Mouse (Mus musculus) layer of hippocampus, adult 8-10 months (tissue): Measurements from ENCODE around the gene Xrcc3. TPM values are rescaled to one million over a fixed set of nuclear protein-coding genes. Genes with fewer than 3 reads are reported as not detected.

Experiments
- DNase-seq, 2 experiments: peaks; one replicate each; pipeline ENCODE4 v3.0.0; 2022; ENCODE audit warnings: low spot score in 2 of 2
- total RNA-seq, 4 experiments: library from RNA; stranded (reverse); gene quantifications; 2 replicates each; pipeline ENCODE4 v1.2.4; 2022

The Xrcc3 gene
- 1 to 10 TPM; 3.7 to 5.2 (median 4.5) TPM for total RNA-seq

DNA sequence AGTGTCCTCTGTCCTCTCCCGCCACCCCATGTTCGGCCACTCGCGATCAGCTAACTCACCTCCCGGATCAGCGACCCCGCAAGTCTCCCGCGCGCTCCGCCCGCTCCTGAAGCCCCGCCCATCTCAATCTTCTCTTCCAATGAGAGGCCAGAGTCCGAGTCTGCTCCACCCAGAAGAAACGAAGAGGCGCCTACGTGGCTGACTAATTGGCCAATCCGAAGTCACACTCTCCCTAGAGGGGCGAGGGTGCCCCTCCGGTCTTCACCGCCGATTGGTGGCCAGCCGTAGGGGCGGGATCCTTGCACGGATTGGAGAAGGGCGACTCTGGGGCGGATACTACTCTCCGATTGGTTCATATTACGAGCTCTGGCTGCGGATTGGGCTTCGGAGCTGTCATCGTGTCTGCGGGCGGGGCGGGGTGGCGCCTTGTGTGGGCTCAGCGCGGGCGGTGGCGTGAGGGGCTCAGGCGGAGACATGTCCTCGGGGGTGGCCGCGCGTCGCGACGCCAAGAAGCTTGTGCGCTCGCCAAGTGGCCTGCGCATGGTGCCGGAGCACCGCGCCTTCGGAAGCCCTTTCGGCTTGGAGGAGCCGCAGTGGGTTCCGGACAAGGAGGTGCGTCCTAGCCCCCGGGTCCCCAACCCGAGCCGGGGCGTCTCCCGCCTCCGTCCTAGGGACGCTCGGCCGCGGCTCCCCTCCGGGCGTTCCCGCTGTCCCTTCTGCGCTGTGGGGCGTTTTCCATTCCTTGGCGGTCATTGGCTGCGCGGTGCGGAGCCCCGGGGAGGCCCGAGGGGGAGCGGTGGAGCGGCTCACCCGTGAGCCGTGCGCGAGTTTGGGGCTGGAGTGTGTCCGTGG lies at the start of gene Xrcc3, which contains the start of gene Zfyve21:
Xrcc3 (minus strand) TSS at position 108 of the 852 bp plus-strand sequence.
Zfyve21 (plus strand) TSS at position 405 of the 852 bp plus-strand sequence.
- DNase-seq: peak; percentile 98 to 99

DNA sequence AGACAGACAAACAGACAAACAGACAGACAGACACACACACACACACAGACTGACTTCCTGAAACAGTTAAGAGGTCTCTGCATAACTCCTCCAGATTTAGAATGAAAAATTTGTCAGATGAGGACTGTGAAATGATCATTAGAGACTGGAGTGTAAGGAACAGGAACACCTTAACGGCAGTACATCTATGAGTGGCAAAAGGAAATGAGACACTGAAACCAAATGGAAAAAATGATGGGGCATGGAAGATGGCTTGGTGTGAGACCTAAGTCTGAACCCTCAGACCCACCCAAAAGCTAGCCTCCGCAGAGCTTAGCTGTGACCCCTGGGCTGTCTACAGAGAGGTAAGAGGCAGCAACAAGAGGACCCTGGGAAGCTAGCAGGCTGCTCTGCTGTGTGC lies 41.8 kb upstream of the Xrcc3 start:
- no peak for DNase-seq

DNA sequence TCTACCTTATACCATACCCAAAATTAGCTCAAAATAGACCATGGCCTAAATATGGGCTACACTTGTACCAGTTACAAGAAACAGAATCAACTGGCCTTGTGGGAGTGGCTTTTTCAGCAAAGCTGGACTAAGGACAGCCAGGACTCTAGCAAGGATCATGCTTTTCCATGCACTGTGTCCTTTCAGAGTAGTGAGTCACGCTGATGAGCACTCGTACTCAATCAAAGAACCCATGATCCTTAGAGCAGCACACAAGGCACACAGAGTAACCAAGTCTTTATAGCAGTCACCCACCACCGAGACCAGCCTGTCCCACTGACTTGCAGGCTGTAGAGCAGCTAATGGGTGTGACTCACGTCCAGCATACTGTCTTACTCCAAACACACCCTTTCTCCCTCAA lies 39.9 kb upstream of the Xrcc3 start:
- DNase-seq: no peak

DNA sequence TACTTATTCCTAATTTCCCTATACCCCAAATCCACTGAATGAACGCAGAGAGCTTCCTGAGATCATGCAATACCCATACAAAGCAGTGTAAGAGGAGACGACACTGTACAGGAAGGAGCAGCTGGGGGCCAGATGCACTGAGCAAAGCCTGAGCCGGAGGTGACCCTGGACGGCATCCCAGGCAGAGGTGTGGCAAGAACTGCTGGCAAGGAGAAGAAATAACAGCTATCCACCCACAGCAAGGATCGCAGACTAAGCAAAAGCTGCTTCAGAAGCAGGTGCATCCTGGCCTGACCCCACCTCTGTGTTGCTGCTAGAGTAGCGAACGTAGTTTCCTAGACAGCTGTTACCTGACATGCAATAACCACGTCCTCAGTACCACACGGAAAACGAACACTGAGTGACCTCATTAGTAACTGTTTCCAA lies 39.4 kb upstream of the Xrcc3 start:
- no peak for DNase-seq

DNA sequence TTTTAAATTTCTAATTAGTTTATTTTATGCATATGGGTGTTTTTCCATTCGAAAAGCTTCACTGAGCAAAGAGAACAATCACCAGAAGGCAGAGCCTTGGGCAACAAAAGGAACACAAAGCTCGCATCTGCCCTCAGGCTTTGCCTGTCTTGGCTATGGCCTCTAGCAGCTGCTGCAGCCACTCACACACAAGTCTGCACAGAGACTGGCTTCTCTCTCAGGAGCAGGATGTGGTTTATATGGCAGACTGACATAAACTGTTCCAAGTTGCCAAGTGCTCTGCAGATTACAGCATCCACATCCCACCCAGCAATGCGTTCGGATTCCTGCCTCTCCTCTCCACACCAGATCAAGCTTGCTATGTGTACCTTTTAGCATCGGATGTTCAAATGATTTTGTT lies 38.1 kb upstream of the Xrcc3 start:
- no peak for DNase-seq

DNA sequence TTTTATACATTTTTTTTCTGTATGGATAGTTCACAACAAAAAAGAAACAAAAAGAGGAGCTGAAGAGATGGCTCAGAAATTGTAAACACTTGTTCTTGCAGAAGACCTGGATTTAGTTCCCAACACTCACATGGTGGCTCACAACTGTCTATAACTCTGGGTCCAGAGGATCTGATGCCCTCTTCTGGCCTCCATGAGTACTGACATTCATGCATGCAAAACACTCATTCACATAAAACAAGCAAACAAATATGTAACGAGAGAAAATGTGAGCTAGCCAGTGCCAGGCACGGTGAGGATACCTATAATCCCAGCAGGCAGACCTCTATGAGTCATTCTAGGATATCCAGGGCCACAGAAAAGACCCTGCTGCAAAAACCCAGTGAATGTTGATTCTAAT lies 37.6 kb upstream of the Xrcc3 start:
- no peak for DNase-seq

DNA sequence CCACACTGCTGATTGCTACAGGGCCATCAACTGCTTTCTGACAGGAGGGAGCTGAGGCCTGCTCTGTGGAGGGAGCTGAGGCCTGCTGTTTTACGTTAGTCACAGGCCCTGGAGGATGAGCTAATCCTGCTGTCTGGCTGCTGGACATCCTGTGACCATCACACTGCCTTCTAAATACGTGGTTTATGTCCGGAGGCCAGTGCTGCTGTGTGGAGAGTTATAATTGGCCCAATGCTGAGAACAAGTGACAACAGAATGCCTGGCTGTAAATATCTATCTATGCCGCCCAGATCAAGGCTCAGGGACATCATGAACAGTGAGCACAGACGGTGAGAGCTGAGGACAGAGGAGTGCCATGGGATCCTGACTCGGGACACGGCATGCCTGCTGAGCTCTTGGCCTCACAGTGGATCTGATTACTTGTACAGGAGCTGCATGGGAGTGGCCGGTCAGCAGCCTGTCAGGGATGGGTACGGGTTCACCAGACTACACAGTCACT lies 34.7 kb upstream of the Xrcc3 start:
- DNase-seq: no peak

DNA sequence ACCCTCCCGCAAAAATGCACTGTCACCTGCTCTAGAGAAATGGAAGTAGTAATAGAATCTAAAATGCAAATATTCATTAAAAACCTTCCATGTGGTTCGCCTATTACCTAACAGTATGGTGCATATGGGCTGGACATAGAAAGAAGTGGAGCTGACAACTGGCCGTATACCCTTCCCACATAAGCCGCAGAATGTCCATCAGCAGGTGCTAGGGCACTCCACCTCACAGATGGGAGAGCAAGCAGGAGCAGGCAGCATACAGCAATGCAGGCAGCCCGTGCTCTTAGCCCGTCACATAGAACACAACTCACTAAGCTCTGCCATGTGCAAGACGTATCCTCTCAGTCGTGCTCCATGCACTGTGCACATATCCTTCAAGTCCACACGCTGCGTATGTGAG lies 33.1 kb upstream of the Xrcc3 start:
- DNase-seq: no peak

DNA sequence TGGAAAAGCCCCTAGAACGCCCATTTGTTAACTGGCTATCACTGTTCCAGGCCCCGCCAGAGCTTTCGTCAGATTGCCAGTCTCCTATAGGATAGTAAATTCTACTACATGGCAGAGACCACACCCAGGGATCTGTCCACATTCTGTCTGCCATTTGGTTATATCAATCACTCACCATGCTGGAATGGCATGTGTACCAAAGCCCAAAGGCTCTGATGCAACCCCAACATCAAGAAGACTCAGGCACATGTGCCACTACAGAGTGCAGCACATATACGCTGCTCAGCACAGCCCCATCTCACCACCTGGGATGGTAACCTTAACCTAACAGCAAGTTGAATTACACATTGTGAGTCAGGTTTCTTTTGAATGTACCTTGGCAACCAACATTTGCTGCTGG lies 32.3 kb upstream of the Xrcc3 start:
- no peak for DNase-seq

DNA sequence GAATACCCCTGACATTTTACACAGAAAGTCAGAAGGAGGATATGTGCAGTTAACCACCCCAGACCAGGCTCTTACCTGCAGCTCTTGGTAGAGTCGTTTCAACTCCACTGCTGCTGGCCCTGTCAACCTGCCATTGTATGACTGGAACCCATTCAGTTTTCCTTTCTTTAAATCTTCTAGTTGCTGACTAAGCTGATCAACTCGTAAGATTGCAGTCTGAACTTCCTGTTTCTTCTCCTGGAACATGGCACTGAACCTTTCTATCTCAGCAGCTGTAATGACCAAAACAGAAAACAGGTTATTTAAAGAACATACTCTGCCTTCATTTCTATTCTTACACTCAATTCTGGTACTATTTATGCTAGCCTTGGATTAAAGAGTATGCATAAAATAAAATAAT lies 29.8 kb upstream of the Xrcc3 start:
- no peak for DNase-seq

DNA sequence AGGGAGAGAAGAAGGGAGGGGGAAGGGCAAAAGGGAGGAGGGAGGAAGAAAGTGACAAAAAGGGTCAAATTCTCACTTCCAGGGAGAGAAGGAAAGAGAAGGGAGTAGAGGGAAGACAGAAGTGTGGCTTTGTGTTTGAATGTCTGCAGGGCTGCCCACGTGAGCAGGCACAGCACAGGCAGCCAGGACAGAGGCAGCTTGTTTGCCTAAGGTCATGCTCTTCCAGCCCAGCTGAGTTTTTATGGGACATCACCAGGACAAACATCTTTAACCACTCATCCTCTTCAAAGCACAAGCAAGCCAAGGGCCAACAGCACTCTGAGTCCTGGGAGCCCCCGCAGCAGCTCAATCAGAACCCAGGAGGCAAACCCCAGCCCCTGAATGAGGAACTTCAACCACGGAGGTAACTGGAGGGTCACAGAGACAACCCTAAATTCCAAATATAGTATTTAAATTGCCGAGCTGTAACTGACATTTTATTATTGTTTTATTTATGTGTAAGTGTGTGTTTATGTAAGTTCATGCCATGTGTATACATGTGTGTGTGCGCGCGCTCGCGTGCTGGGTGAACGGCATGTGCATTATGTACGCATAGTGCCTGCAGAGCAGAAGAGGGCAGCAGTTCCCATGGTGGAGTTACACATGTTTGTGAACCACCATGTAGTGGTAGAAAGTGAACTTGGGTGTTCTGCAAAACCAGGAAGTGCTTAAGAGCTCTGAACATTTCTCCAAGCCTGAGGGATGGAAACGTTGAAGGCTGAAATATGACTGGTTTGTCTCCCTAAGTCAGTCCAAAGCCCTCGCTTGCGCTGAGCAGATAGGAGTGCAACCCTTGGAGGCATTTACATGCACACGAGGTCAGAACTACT lies 29.1 kb upstream of the Xrcc3 start:
- no peak for DNase-seq

DNA sequence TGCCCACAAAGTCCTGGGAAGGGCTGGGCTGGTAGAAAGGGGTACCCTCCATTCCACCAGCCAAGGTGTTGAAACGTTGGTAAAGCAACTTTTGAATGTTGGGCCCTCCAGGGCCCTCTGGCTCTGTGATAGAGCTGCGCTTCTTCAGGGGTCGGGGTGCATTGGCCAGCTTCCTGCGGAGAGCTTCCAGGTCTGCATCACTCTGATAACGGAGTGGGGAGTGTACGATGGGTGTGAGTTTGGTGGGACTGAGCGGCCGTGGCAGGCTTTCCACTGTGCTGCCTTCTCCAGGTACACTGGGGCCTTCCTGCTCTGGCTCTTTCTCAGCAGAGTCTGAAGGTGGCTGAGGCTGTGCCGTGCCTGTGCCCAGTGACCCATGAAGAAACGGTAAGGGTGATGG lies 19.8 kb upstream of the Xrcc3 start:
- DNase-seq: no peak

DNA sequence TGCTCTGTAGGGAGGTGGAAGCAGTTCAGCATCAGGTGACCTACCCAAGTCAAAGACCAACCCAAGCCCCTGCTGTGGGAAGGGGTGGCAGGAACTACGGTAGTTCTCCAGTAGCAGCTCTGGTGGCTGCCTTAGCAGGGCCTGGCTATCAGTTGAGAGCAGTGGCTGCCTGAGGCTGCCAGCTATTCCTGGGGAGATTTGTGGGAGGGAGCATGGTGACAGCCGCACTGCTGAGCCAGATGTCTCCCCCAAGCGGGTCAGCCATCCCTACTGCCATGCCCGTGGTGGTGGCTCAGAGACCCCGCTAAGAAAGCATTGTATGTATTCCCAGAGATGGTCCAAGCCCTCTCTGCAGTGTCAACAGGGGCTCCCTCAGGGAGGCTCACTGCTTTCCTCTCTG lies 19.0 kb upstream of the Xrcc3 start:
- DNase-seq: no peak

DNA sequence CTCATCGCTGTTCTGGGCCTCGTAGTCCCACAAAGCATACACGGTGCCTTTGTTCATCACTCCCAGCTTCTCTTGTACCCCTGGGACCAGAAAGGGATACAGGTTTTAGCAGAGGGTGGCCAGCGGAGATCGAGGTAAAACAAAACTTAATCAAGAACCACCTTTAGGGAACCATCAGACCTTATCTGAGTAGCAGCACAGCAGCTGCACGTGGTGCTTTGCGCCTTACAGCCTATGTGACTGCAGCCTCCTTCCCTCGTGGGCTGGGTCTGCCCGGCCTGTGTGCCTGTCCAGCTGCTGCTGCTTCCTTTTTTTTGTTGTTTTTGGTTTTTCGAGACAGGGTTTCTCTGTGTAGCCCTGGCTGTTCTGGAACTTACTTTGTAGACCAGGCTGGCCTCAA lies 16.7 kb upstream of the Xrcc3 start:
- DNase-seq: no peak

DNA sequence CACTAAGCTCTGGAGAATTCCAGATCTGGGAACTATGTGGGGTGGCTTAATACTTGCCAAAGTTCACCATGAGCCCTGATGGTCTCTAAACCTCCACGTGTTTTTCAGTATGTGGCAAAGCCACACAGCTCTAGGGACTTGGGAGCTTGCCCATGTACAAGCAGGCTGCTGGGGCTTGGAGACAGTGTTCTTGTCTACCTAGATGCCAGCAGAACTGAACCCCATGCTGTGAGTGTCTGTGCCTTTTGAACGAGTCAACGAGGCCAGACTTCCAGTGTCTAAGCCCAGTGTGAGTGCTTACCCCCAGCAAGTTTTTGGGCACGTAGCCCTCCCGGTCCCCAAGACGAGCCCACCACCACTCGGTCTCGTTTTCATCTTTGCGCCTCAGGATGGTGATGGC lies 16.3 kb upstream of the Xrcc3 start:
- DNase-seq: no peak

DNA sequence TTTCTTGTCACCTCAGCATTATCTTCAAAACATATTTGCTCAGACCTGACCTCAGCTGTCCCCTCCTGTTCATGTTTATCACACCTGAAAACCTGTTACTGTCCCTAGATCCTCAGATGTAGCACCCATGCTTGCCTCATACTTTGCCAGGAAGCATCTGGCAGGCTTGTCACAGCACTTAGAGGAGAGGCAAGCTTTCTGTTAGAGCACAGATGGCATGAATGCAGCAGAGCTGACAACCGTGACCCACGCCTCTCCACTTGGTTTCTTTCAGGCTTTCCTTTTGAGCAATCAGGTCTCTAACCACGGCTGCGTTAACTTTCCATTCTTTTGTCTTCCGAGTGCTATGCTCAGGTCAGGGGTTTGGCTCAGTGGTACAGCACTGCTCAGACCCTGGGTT lies 15.8 kb upstream of the Xrcc3 start:
- DNase-seq: peak in 1 of 2 experiments; percentile 28

DNA sequence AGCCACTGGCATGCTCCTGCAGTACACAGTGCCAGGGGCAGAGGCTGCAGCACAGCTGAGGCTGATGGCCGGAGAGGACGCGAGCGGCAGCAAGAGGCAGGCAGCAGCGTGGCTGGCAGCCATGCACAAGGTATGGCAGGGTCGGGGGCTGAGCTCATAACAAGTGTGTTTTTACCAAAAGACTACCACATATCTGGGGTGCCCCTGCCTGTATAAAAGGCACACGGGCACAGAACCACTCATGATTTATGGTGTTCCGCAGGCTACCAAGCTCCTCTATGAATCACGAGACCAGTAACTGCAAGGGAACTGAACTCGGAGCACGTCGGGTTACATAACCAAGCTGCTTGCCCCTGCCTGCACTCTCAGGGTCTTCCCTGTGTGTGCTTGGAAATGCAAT lies 13.9 kb upstream of the Xrcc3 start:
- no peak for DNase-seq

DNA sequence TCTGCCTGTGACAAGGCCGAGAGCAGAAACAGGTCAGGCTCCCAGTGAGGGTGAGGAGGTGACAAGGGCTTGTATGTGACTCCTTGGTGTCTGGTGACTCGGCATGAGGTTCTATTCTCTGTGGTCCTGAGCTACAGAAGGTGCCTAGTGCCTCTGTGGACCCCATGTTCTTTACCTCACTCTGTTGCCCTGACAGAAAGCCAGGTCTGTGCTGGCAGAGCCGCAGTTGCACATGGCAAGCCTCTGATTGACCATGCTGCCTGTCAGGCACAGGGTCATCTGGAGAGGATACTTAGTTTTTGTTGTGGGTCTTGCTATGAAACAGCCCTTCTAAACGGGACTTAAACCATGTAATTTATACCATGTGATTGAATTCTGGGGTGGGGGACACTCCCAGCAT lies 8.3 kb upstream of the Xrcc3 start:
- DNase-seq: no peak

DNA sequence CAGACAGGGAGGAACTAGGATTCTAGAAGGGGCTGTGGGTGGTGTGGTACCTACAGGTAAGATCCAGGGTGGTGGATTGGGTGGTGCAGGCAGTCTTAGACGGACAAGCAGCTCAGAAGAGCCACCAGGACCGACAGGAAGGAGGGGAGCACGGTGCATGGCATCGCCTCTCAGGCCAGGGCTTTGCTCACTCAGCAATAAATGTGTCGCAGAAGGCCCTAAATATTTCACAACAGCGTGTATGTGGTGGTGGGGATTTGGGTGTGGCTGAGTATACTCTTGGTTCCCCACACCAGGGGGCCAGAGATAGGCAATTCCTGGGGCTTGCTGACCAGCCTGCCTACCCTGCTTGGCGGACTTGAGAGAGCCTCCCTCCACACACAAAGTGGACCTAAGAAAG lies 7.0 kb upstream of the Xrcc3 start:
- no peak for DNase-seq

DNA sequence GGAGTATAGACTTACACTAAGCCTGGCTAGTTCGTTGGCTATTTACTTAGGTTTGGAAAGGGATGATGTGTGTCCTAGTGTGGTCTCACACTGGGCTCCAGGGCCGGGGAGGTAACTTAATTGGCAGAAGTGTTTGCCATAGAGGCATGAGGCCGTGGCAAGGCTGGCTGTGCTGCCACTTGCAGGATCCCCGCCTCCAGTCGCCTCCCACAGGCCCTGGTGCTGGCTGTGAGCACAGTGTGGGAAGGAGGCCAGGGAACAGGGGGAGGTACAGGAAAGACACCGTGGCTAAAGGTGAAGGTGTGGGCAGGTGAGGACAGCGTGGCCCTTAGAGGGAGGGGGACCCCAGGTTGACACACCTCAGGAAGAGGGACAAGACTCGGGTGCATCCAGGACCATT lies 6.3 kb upstream of the Xrcc3 start:
- no peak for DNase-seq

DNA sequence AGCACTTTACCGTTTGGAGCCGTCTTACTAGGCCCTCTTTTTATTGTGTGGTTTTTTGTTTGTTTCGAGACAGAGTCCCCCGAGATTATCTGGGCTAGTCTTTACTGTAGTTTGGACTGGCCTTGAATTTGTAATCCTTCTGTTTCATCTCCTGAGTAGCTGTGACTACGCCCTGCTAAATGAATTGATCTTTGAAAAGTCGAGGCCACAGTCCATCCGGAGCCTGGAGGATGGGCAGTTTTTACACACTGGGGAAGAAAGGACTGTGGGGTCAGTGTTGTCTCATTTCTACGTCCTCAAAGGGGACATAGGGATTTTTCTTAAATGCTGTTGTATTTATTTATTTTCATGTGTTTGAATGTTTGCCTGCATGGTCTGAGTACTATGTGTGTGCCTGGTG lies 4.3 kb upstream of the Xrcc3 start:
- DNase-seq: no peak

DNA sequence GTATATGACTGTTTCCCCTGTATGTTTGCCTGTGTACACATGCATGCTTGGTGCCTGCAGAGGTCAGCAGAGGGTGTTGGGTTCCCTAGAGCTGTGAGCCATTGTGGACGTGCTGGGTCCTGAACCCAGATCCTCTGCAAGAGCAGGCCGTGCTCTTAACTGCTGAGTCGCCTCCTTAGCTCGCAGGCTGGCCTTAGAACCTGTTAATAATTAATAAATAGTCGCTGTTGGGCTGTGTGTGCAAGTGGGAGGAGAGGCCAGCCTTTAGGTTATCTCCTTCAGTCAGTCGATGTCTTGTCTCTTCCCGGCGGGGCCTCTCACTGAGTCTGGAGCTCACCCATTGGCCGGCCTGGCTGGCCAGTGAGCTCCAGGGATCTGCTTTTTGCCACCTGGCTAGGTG lies 3.3 kb upstream of the Xrcc3 start:
- DNase-seq: no peak
